Mouse (Mus musculus) hindbrain, embryonic 12.5 days (tissue): ENCODE measurements around the gene Nynrin. TPM values are rescaled to one million over a fixed set of nuclear protein-coding genes. Genes with fewer than 3 reads are reported as not detected.

Experiments used
- ATAC-seq: fragments of 200-750 bp; cut with Nextera tagmentation; 2 replicates; pipeline ENCODE4 v1.8.0; 2017; ENCODE audit warnings: moderate TSS enrichment; ENCODE audit not compliant: low FRiP score
- H3K27ac ChIP-seq: fragments of 300-500 bp; sonication (generic); 2 replicates; pipeline ENCODE4 v1.5.1; 2016; ENCODE audit warnings: mild to moderate bottlenecking
- H3K27me3 ChIP-seq: fragments of 300-500 bp; sonication (generic); 2 replicates; pipeline ENCODE4 v1.6.1; 2016; ENCODE audit warnings: mild to moderate bottlenecking
- H3K36me3 ChIP-seq: fragments of 300-500 bp; sonication (generic); 2 replicates; pipeline ENCODE4 v1.6.1; 2016; ENCODE audit warnings: mild to moderate bottlenecking
- H3K4me1 ChIP-seq: fragments of 300-500 bp; sonication (generic); 2 replicates; pipeline ENCODE4 v1.6.1; 2016
- H3K4me2 ChIP-seq: fragments of 300-500 bp; sonication (generic); replicated peaks from 2 replicates; pipeline ENCODE4 v1.6.1; 2016; ENCODE audit warnings: mild to moderate bottlenecking
- H3K4me3 ChIP-seq: fragments of 300-500 bp; sonication (generic); 2 replicates; pipeline ENCODE4 v1.5.1; 2016; ENCODE audit warnings: mild to moderate bottlenecking
- H3K9ac ChIP-seq: fragments of 300-500 bp; sonication (generic); 2 replicates; pipeline ENCODE4 v1.6.1; 2016; ENCODE audit warnings: mild to moderate bottlenecking, moderate library complexity
- H3K9me3 ChIP-seq: fragments of 300-500 bp; sonication (generic); replicated peaks from 2 replicates; pipeline ENCODE4 v1.6.1; 2016; ENCODE audit warnings: mild to moderate bottlenecking
- WGBS: fragments of 180-500 bp; shearing (Covaris S2); methylation state at CpG from one replicate; pipeline ENCODE4 v1.1.7; 2016; 5-methylcytosine and 5-hydroxymethylcytosine counted together
- polyA plus RNA-seq: library from polyadenylated mRNA; unstranded; fragments of >200 nt; fragmentation: Nextera tagmentation; extraction: Ambion mirVana; gene quantifications from 2 replicates; pipeline ENCODE4 v1.2.1, GENCODE M21; 2016

The Nynrin gene
- polyA plus RNA-seq, 1 experiment from 2014 or later = 30.4 TPM

DNA sequence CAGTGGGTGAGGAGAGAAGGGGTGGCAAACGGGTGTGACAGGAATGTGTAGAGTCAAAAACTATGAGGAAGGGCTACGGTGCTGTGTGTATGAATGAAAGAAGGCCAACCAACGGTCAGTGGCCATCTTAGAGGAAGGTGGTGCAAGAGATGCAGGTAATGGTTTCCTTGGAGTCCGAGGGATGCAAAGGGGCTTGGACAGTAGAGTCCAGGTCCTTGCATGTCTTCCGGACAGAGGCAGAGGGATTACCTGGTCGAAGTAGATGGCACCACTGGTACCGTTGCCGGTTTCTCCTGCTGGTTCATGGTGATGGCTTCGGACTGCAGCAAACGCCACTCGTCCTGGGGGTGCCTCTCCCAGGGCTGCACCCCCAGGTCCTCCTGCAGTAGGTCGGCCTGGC is 29.9 kb downstream of the Nynrin start:
- WGBS = 88% methylated on average over 12 of the region's 12 CpGs
- Histone ChIP-seq H3K9ac (no peak overlapping the region), H3K4me2 (no peak overlapping the region), H3K27ac (0 out of 2 replicates have a peak overlapping the region, but pooled peaks have one; percentile 80), H3K9me3 (no peaks in the 10 kb centered on the region), H3K4me3 (no peak overlapping the region), H3K4me1 (peaks cover 27% of the 10 kb centered on the region), H3K27me3 (no peaks in the 10 kb centered on the region), H3K36me3 (peaks cover 21% of the 10 kb centered on the region)
- no peak for ATAC-seq

GRCm38 (mm10) chr14:55884166-55884565 is 30.4 kb downstream of the Nynrin start, which contains the start of gene Cbln3:
Gene Cbln3, minus strand, starts transcription at chr14:55884392.
- H3K4me1 ChIP-seq = peaks cover 27% of the 10 kb centered on the region
- peak within 1 kb of the TSS; percentile 77 for H3K4me2 ChIP-seq
- peak; percentile 36; the same call in 1 of the 2 replicates for ATAC-seq
- peaks cover 24% of the 10 kb centered on the region for H3K36me3 ChIP-seq
- WGBS = 28% methylated on average over 4 of the region's 4 CpGs
- H3K9me3 ChIP-seq = no peaks in the 10 kb centered on the region
- H3K4me3 ChIP-seq = peak within 1 kb of the TSS; percentile 80
- H3K27me3 ChIP-seq = no peaks in the 10 kb centered on the region
- H3K27ac ChIP-seq = peak within 1 kb of the TSS; percentile 80
- peak within 1 kb of the TSS; percentile 85 for H3K9ac ChIP-seq

GRCm38 (mm10) chr14:55884713-55885113 is 30.9 kb downstream of the Nynrin start, which contains the start of gene Khnyn:
Gene Khnyn, plus strand, starts transcription at chr14:55884947.
- Histone ChIP-seq H3K4me2 (peak within 1 kb of the TSS; percentile 77), H3K27me3 (no peaks in the 10 kb centered on the region), H3K9me3 (no peaks in the 10 kb centered on the region), H3K9ac (peak within 1 kb of the TSS; percentile 85), H3K36me3 (peaks cover 30% of the 10 kb centered on the region), H3K27ac (peak within 1 kb of the TSS; percentile 80), H3K4me1 (peaks cover 27% of the 10 kb centered on the region), H3K4me3 (peak within 1 kb of the TSS; percentile 80)
- peak; percentile 93 for ATAC-seq
- WGBS = under 1% methylated on average over 24 of the region's 30 CpGs

DNA sequence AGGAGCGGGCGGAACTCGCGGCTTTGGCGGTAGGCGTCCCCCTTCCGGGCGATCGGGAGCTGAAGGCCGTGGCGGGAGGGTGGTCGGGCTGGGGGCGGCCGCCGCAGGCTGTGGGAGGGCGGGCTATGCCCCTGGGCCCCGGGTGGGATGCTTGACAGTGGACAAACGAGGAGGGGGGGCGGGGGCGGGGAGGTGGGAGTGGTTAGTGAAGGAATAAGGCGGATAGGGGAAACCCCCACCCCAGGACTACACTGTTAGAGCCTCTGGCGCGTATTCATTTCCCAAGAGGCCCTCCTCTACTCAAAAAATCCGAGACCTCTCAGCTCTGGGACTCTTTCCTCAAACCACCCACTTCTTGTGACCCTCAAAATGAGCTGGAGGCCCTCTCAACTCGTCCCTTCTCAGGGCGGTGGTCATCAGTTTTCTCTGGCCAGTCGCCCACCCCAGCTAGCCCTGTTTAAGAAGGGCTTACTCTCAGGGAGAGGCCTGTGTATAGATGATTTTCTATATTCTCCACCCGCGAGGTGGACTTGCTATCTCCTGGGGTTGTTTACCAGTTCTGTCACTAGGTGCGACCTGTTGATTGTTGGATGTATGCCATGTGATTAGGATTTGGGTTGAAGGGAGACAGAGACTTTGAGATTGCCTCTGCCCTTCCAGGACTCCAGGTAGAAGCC is 31.4 kb downstream of the Nynrin start:
- H3K4me1 ChIP-seq = peaks cover 27% of the 10 kb centered on the region
- peaks cover 35% of the 10 kb centered on the region for H3K36me3 ChIP-seq
- ATAC-seq = peak; percentile 77
- no peaks in the 10 kb centered on the region for H3K27me3 ChIP-seq
- WGBS = 1% methylated on average over 14 of the region's 30 CpGs
- peak overlapping the region; percentile 85 for H3K9ac ChIP-seq
- no peaks in the 10 kb centered on the region for H3K9me3 ChIP-seq
- peak overlapping the region; percentile 77 for H3K4me2 ChIP-seq
- H3K4me3 ChIP-seq = peak overlapping the region; percentile 80
- peak overlapping the region; percentile 80 for H3K27ac ChIP-seq

- Histone ChIP-seq H3K27me3 (no peaks in the 10 kb centered on the region), H3K4me1 (peaks cover 27% of the 10 kb centered on the region), H3K9ac (peak overlapping the region; percentile 85), H3K9me3 (no peaks in the 10 kb centered on the region), H3K4me3 (peak overlapping the region; percentile 80), H3K27ac (no peak overlapping the region), H3K4me2 (peak overlapping the region; percentile 77), H3K36me3 (peaks cover 36% of the 10 kb centered on the region)
- WGBS = 7% methylated on average over 16 of the region's 16 CpGs
- no peak for ATAC-seq
Measured at GRCm38 (mm10) chr14:55885791-55886271, 32.0 kb downstream of the Nynrin start.

DNA sequence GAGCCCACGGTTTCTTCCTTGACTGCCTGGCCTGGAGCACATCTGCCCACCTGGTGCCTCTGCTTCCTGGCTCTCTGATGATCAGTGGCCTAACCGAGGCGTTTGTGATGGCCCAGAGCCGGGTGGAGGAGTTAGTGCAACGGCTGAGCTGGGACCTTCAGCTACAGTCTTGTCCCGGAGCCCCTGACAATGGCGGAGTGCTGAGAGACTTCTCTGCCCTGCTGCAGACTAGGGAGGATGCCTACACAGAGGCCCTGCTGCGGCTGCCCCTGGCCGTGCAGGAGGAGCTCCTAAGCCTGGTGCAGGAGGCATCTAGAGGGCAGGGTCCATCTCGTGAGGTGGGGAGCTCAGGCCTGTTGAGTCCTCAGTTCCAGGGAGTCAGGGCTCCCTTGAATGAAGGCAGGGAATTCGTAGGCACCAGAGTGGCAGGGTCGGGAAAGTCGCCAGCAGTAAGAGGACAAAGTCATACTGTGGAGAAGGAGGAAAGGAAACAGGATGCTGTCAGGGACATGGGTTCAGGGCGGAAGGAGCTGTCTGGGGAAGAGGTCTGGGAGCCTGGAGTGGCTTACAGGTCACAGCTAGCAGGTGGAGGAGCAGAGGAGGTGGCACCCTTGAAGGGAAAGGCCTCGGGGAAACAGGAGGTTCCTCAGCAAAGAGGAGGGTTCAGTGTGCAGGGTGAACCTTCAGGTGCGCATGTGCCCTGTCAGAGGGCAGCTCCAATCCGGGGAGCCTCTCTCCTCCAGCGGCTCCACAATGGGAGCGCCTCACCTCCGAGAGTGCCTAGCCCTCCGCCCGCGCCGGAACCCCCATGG is 33.0 kb downstream of the Nynrin start:
- Histone ChIP-seq H3K36me3 (peaks cover 44% of the 10 kb centered on the region), H3K4me1 (peaks cover 27% of the 10 kb centered on the region), H3K27ac (no peak overlapping the region), H3K4me3 (no peak overlapping the region), H3K27me3 (no peaks in the 10 kb centered on the region), H3K9me3 (no peaks in the 10 kb centered on the region), H3K9ac (no peak overlapping the region), H3K4me2 (no peak overlapping the region)
- WGBS = 86% methylated on average over 24 of the region's 24 CpGs
- ATAC-seq = no peak

DNA sequence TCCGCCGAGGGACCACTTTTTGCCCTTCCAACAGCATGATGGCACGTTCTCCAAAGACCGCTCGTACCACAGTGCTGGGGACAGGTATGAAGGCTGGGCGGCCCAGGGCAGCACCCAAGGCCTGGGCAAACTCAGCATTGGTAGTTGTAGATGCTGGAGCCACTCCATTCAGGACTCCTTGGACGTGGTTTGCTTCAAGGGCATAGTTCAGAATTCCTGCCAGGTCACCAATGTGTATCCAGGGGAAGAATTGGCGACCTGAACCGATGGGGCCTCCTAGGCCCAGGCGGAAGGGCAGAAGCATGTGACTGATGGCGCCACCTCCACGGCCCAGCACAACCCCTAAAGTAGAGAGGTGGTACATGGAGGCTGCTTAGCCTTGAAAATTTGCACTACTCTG is 43.9 kb downstream of the Nynrin start:
- H3K4me3 ChIP-seq = no peak overlapping the region
- ATAC-seq = no peak
- H3K4me1 ChIP-seq = peaks cover 14% of the 10 kb centered on the region
- H3K27me3 ChIP-seq = no peaks in the 10 kb centered on the region
- H3K9me3 ChIP-seq = no peaks in the 10 kb centered on the region
- peaks cover 42% of the 10 kb centered on the region for H3K36me3 ChIP-seq
- 95% methylated on average over 12 of the region's 12 CpGs for WGBS
- no peak overlapping the region for H3K27ac ChIP-seq
- H3K9ac ChIP-seq = no peak overlapping the region; the same call in 1 of the 2 replicates
- H3K4me2 ChIP-seq = no peak overlapping the region

DNA sequence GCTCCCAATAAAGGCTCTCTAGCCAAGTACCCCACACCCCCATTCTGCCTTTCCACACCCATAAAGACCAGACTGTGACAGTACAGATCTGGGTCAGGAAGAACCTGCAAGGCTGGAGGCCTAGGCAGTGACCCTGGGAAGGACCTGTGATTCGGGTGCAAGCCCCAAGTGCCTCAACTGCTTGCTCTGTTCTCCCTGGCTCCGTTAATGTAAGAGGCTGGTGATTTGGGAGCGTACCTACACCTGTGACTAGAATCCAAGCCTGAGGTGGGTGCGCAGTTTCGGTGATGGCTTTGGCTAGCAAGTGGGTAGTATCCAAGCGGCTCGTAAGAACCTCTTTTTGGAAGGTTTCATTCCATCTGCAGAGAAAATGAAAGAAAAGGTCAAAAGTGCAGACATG is 45.1 kb downstream of the Nynrin start:
- WGBS = 88% methylated on average over 7 of the region's 7 CpGs
- Histone ChIP-seq H3K9ac (0 out of 2 replicates have a peak overlapping the region, but pooled peaks have one; percentile 75), H3K4me1 (peaks cover 14% of the 10 kb centered on the region), H3K4me3 (no peak overlapping the region), H3K27me3 (no peaks in the 10 kb centered on the region), H3K36me3 (peaks cover 39% of the 10 kb centered on the region), H3K4me2 (peak overlapping the region; percentile 82; the same call in 1 of the 2 replicates), H3K27ac (no peak overlapping the region), H3K9me3 (no peaks in the 10 kb centered on the region)
- no peak for ATAC-seq

GRCm38 (mm10) chr14:55899701-55900413 is 46.0 kb downstream of the Nynrin start, which contains the start of gene Sdr39u1:
Gene Sdr39u1, minus strand, starts transcription at chr14:55900293.
- ATAC-seq = peak; percentile 94
- H3K27me3 ChIP-seq = no peaks in the 10 kb centered on the region
- peak within 1 kb of the TSS; percentile 65 for H3K27ac ChIP-seq
- H3K9ac ChIP-seq = peak within 1 kb of the TSS; percentile 75
- peak within 1 kb of the TSS; percentile 49 for H3K4me3 ChIP-seq
- peak within 1 kb of the TSS; percentile 82 for H3K4me2 ChIP-seq
- 4% methylated on average over 39 of the region's 39 CpGs for WGBS
- H3K4me1 ChIP-seq = peaks cover 14% of the 10 kb centered on the region
- H3K36me3 ChIP-seq = peaks cover 30% of the 10 kb centered on the region
- no peaks in the 10 kb centered on the region for H3K9me3 ChIP-seq

DNA sequence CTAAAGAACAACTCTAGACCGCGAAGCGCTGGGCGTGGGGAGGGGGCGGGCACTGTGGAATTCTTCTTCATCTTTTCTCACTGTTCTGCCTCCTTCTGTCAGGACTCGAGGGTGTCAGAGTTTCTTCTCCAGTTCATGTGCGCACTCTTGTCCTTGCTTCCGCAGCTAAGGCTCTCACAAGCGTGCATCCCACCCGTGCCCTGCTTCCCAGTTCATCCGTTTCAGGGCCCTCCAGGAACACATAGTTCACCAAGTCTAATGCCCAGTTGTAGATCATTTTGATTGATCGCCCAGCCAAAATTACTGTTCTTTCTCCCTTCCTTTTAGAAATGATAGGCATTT is 46.6 kb downstream of the Nynrin start:
- Histone ChIP-seq H3K4me3 (peak overlapping the region; percentile 49), H3K4me1 (peaks cover 14% of the 10 kb centered on the region), H3K9ac (peak overlapping the region; percentile 75), H3K27ac (peak overlapping the region; percentile 65), H3K4me2 (peak overlapping the region; percentile 82), H3K27me3 (no peaks in the 10 kb centered on the region), H3K9me3 (no peaks in the 10 kb centered on the region), H3K36me3 (peaks cover 24% of the 10 kb centered on the region)
- WGBS = 9% methylated on average over 12 of the region's 12 CpGs
- no peak; the same call in 1 of the 2 replicates for ATAC-seq

DNA sequence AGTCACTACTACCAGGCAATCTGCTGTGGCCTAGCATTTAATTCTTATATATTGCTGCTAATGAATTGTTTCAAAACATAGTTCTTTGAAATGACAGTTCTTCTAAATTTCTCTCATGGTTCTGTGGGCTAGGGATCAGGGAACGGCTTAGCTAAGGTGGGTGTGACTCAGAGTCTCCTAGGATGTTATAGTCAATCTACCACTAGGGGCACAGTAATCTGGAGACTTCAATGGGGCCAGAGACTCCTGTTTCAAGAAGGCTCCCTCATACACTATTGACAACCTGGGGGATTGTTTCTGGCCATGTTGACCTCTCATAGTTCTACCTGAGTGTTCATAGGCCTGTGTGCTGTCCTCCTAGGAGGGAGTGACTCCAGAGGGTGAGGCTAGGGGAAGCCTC is 51.7 kb downstream of the Nynrin start:
- Histone ChIP-seq H3K4me3 (no peak overlapping the region), H3K9ac (no peak overlapping the region), H3K9me3 (no peaks in the 10 kb centered on the region), H3K36me3 (no peaks in the 10 kb centered on the region), H3K4me2 (no peak overlapping the region), H3K4me1 (peaks cover 6% of the 10 kb centered on the region), H3K27ac (no peak overlapping the region), H3K27me3 (no peaks in the 10 kb centered on the region)
- no peak for ATAC-seq
- WGBS = 35% methylated on average over 1 of the region's 1 CpGs

DNA sequence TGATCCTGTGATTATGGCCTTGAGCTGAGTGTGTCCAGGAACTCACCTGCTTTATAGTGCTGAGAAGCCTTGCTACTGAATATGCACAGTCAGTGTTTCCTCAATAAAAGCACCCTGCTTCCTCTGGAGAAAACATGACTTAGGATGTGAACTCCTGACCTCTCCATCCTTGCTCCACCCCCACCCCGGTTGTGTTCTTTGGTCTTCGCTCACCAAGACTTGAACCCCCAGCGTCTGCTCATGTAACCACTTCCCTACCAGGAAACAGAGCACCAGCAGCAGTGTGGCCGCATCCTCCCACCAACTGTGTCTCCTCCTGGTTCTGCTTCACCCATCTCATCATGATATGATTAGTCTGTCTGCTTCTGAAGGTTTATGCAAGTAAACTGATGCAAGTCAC is 59.6 kb downstream of the Nynrin start:
- H3K27me3 ChIP-seq = no peaks in the 10 kb centered on the region
- H3K4me1 ChIP-seq = no peaks in the 10 kb centered on the region
- 48% methylated on average over 4 of the region's 4 CpGs for WGBS
- no peak overlapping the region for H3K27ac ChIP-seq
- no peak overlapping the region for H3K4me2 ChIP-seq
- no peak overlapping the region for H3K9ac ChIP-seq
- H3K4me3 ChIP-seq = no peak overlapping the region
- ATAC-seq = no peak
- H3K36me3 ChIP-seq = no peaks in the 10 kb centered on the region
- H3K9me3 ChIP-seq = no peaks in the 10 kb centered on the region
